Mouse (Mus musculus) mature B cell (primary cell): ENCODE measurements around the gene Stk11.

Source experiments
- in situ Hi-C: fragments of 300-500 bp; cut with MboI; formaldehyde crosslinking; loops from 2 replicates; pipeline ENCODE4 v1.14.3; 2019

Gene Stk11

DNA sequence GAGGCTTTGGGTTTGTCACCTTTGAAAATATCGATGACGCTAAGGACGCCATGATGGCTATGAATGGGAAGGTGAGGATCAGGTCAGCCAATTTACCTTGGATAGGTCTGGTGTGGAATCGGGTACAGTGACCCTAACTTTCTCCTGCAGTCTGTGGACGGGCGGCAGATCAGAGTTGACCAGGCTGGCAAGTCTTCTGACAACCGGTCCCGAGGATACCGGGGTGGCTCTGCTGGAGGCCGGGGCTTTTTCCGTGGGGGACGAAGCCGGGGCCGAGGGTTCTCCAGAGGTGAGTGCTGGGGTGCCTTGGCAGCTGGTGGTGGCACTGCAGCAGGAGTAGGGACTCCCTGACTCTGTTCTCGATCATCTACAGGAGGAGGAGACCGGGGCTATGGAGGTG is 54.4 kb downstream of the Stk11 start:
- in situ Hi-C loops: no loop called here

DNA sequence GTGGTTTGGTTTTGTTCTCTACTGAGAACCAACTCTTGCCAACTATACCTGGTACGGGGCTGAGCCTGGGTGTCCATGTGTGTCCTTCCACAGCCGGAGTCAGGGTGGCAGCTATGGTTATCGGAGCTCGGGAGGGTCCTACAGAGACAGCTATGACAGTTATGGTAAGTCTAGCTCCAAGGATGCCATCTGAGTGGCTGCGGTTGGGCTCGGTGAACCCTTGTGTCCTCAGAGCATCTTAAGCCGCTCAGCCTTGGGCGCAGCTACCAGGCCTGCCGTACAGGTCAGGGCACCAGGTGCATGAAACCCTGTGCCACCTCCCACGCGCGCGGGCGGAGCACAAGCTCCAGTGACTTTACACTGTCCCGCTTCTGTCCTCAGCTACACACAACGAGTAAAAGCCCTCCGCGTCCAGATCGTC is 55.0 kb downstream of the Stk11 start:
- in situ Hi-C loops: no loop called here

DNA sequence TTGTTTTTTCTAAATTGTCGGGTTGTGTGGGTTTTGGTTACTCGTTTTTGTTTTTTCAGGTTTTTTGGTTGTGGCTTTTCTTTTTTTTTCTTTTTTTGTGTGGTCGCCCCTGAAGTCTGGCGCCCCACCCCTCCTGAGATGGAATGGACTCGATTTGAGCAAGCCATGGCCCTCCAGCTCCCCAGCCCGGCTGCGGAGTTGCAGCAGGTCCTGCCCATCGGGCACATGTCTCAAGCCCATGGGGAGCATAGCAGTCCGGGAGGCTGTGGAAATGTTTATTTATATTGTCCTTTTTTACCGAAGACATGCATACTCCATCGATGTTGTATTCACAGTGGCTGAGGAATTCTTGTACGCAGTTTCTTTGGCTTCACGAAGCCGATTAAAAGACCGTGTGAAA is 55.6 kb downstream of the Stk11 start:
- in situ Hi-C loops: no loop called here

DNA sequence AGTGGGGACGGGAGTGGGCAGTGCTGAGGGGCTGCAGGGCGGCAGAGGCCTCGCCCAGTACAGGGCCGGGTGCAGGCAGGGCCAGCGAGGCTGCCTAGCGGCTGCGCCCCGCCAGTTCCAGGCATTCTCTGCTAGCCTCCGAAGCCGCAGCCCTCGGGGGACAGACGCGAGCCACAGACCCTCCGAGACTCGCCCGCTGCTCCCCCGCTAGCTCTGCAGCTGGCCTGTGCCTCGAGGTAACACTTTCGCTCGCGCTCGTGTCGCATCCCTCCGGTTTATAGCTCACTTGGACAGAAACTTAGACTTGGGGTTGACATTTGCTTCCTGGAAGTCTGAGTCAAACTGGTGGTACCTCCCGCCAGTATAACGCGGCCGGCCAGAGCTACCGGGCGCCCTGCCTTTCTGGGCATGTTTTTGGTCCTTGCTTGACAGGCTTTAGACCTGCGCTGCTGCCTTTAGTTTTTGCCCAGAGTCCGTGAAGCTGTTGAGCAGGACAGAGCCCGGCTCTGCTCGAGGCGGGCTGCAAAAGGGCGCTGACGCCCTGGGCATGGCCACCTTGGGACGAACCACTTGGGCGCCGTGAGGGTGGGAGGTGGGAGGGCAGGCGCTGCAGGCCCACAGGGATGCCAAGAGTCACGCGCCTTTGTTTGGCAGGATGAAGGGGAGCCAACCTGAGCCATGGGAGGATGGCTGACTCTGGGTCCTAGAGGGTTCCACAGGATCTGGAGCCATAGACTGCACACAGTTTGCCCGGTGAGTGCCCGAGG is 56.3 kb downstream of the Stk11 start:
- in situ Hi-C loops: no loop called here

DNA sequence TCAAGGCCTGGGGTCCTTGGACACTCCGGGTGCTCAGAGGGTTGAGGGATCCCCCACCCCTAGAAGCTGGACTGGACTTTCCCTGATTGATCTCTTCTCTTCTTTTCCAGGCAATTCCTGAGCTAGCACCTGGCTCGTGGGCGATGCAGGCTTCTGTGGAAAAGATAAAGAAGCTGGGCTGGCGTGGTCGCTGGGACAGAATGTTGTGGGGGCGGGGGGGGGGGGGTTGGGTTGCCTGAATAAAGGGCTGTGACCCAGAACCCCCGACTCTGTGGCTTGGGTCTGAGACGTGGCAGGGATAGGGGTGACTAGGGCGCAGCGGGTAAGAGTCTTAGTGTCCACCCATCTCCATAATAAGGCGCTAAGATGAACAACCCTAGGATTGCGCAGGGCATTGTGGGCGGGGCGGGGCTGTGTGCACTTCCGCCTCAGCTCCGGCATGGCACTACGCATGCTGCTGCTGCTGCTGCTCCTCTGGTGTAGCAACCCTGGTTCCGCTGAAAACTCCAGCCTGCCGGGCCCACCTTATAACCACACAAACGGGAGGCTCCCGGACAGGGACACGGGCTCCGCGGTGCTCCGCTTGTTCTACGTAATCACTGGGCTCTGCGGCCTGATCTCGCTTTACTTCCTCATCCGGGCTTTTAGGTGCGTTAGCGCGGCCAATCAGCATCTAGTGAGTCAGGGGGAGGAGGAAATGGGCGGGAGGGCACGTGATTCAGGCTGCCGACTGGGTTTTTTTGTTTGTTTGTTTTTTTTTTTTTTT is 57.1 kb downstream of the Stk11 start, which contains the start of gene 1600002K03Rik:
Gene 1600002K03Rik (plus strand): TSS at position 418 of the 766 bp plus-strand sequence.
- in situ Hi-C loops: no loop called here

DNA sequence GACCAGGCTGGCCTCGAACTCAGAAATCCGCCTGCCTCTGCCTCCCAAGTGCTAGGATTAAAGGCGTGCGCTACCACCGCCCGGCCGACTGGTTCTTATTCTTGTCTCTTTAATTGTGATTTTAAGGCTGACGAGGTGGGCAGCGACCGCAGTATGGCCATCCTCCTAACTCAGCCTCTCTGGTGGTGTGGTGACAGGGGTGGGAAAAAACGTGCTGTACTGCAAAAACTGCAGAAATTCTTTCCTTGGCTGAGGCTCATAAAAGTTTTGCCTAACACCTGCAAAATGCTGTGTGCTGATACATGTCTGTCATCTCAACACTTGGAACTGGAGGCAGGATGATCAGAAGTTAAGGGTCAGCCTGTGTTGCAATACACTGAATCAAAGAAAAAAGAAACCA is 57.8 kb downstream of the Stk11 start:
- in situ Hi-C loops: no loop called here

DNA sequence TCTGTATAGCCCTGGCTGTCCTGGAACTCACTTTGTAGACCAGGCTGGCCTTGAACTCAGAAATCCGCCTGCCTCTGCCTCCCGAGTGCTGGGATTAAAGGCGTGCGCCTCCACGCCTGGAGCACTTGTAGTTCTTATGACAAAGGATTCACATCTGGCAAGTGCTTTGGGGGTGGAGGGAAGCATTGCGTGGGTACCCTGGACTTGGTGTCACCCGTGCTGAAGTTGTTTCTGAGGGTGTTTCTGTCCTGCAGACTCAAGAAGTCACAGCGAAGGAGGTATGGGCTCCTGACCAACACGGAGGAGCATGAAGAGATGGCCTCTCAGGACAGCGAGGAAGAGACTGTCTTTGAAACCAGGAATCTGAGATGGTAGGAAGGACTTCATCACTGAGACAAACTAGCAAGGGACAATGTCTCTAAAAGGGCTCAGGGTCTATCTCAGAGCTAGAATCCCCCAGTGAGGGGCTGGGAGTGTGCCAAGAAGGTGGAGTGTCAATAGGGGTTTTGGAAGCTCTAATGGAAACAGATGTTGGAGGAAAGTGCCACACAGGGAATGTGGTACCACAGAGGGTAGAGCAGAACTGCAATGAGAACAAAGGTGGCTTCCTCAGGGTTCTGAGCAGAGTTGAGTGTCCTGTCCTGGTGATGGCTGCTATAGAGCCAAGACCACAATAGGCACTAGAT is 58.5 kb downstream of the Stk11 start:
- in situ Hi-C loops: no loop called here

DNA sequence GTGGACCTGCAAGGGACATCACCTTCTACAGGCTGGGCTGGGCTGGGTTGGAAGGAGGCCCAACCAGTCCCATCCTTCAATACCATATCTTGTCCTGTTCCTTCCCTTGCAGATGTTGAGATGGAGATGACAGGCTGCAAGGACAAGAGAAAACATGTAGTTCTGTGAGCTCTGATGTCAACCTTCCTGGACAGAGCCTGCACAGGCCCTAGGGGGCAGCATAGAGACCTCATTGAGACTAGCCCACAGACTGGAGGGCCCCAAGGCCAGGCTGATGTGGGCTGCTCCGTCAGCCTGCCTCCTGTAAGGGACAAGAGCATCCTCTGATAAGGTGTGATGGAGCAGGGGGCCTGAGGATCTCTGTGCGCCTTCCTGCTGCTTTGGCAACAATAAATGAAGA is 59.1 kb downstream of the Stk11 start:
- in situ Hi-C loops: loop anchor here (5.0 kb wide), 1 partner anchor 73 kb away; the partner anchor contains the start of gene Ndufs7

DNA sequence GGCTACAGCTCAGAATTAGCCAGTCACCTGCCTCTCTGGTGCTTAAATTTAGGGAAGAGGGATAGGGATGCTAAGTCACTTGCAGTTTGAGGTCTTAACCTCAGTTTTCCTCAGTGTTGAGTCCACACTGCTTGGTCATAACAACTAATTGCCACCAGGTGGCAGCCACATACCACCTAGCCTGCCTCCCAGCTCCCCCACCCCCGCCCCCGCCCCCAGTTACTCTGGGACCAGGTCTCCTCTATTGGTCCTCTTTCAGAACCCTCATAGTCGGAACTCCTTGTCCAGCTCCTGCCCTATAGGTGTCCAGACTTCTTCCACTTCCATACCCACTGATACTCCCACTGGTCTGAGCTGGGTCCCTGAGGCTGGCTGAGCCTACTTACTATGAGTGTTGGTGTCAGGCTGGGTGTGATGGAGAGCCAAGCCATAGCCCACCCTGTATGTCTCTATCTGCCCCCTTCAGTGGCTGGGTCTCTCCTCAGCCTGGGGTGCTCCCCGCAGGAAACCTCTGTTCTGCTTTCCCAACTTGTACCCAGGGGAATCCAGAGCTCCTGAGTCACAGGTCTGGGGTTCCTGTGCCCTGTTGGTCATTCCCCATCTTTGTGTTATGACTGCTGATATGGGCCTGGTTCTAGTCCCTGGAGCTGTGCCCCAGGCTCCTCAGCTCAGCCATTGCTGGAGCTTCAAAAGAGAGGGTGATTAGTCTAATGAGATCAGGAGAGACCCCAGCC is 60.1 kb downstream of the Stk11 start:
- in situ Hi-C loops: loop anchor here (5.0 kb wide), 1 partner anchor 72 kb away; the partner anchor contains the start of gene Ndufs7

DNA sequence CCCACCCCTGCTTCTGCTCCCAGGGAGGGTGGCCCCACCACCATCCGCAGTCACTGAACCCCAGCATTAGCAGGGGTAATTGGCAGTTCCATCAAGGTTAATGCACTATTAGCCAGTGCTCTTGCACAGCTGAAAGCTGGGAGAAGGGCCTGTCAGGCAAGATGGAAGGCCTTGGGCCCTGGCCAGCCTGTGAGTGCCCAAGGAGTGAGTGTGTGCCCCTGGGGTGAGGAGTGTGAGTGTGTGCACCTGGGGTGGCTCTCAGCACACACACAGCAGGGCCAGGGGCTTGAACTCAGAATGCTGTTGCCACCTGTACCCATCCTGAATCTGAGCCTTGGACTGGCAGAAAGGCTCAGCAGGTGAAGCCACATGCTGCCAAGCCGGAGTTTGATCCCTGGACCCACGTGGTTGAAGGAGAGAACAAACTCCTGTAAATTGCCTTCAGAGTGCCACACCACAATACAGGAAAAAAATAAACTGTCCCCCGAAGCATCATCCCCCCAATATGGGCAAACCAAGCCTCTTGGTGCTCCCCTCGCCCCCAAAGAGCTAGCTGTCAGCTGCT is 60.7 kb downstream of the Stk11 start:
- in situ Hi-C loops: loop anchor here (5.0 kb wide), 1 partner anchor 71 kb away; the partner anchor contains the start of gene Ndufs7

DNA sequence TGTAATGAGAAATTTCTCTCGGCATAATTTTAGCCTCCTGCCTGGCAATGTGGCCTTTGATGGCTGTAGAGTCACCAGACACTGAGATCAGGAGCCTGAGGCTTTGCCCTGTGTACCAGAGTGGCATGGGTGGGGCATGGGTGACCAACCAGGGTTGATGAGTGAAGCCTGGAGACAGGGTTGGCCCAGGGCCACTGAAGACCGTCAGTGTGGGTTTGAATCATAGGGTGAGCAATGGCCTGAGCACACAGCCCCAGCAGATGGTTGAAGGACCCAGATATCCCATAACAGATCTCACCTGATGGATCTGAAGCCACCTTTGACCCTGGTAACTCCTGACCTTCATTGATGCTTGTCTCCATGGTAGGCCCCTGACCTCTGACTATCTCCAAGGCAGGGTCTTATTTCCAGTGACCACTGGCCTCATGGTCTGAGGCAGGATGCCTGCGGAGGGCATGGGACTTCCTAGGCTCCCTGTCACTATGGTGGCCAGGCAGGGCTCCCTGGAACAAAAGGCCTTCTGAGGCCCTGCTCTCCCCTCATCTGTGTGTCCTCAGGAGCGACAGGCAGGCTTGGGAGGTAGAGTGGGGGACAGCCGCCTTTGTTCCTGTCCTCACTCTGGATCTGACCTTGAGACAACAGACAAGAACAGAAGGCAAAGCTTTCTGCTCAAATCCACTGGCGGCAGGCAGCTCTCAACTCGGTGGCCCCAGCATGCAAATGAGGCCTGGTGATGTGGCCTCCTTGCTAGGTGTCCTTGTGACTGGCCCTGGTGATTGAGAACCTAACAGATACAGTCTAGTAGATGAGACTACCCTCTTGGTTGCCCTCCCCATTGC is 62.1 kb downstream of the Stk11 start:
- in situ Hi-C loops: loop anchor here (5.0 kb wide), 1 partner anchor 70 kb away; the partner anchor contains the start of gene Ndufs7

DNA sequence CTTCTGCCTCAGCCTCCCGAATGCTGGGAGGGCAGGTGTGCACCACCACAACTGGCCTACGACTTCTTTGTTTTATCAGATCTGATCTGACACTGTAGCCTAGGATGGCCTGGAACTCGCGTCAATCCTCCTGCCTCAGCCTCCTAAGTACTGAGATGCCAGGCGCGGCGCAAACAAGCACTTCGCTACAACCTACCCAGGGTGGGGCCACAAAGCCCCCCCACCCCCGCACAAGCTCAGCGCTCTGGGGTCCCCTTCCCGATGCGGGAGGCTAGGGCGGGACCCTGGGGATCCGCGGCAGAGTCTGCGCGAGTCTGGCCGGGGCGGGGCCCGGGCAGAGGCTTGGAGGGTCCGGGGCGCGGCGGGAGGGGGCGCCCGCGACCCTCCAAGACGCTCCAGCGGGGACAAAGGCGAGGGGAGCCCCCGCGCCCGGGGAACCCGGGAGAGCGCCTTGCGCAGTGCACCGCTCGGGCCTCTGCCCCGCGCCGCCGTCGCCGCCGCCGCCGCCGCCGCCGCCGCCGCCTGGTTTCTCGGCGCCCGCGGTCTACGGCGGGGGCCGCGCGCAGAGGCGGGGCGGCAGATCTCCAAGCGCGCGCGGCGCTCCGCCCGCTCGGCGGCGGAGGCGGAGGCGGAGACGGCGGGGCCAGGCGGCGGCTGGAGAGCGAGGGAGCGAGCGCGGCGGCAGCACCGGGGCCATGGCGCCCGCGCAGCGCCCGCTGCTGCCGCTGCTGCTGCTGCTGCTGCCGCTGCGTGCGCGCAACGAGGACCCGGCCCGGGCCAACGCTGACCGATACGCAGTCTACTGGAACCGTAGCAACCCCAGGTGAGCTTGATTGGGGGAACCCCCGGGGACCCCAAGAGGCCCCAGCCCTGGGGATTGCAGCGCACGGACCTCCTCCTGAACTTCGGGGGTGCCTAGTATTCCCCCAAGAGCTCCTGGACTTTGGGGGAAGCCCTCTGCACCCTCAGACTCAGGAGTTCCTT is 63.8 kb downstream of the Stk11 start, which contains the start of gene Efna2:
Gene Efna2 (plus strand): TSS at position 415 of the 984 bp plus-strand sequence.
- in situ Hi-C loops: loop anchor here (5.0 kb wide), 1 partner anchor 68 kb away; the partner anchor contains the start of gene Ndufs7
